Mouse (Mus musculus) cerebellum, adult 2 months (tissue): Measurements from ENCODE around the gene Ftsj1.

ENCODE experiments used
- CTCF ChIP-seq: fragments of 200-500 bp; IDR thresholded peaks from 2 replicates; pipeline ENCODE4 v1.5.1; 2011; ENCODE audit warnings: low read depth, mild to moderate bottlenecking, control low read depth, low read length, moderate library complexity, borderline replicate concordance; ENCODE audit not compliant: insufficient read depth
- POLR2A ChIP-seq: fragments of 200-500 bp; IDR thresholded peaks from 2 replicates; pipeline ENCODE4 v1.6.1; 2011; ENCODE audit warnings: low read length, control low read depth, borderline replicate concordance; ENCODE audit not compliant: insufficient read depth

DNA sequence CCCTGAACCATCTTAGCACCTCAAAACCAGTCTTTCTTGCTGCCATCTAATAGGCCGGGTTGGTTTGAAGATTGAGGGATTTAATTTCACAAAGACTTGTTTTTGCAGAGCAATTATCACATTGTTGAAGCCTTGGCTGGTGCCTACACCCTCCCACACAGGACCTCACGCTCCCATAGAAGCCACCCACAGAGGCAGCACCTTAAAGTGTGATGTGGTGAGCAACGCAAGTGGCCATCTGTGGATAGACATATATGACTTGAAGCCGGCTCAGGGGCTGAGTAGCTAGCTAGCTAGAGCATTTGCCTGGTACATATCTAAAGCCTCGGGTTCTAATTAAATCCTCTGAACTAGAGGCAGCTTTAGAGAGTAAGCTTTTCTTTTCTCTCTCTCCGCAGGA lies 34.8 kb downstream of the Ftsj1 start:
- TF ChIP-seq POLR2A (no peak), CTCF (no peak)
